Mouse (Mus musculus) bone marrow macrophage, adult 2 months (primary cell): ENCODE measurements at regions not wholly inside any gene's neighbourhood (a gene's known extent, or its start where the extent isn't known, plus 50 kb on each side); places are given as distances from the start of the nearest gene placed in this dataset.

Experiments
- CTCF ChIP-seq: IDR thresholded peaks from 2 replicates; pipeline ENCODE4 v1.5.1; 2012; ENCODE audit warnings: low read depth, mild to moderate bottlenecking, low read length, moderate library complexity
- POLR2A ChIP-seq: IDR thresholded peaks from 2 replicates; pipeline ENCODE4 v1.6.1; 2012; ENCODE audit warnings: mild to moderate bottlenecking, low read depth, low read length, borderline replicate concordance

- TF ChIP-seq POLR2A (no peak), CTCF (no peak)
These were observed 225.5 kb upstream of the Atp5g3 start for GRCm38 (mm10) chr2:74136624-74137003.
